Mouse (Mus musculus) megakaryocyte, adult 5-6 weeks (primary cell): Measurements from ENCODE around the gene Heyl. TPM values are rescaled to one million over a fixed set of nuclear protein-coding genes. Genes with fewer than 3 reads are reported as not detected.
A peak's percentile ranks its signal among the peaks of the same experiment; 100 is the strongest.

Experiments
- ATAC-seq: 2 replicates; pipeline ENCODE4 v1.8.0; 2016; ENCODE audit warnings: mild to moderate bottlenecking, inconsistent platforms; ENCODE audit not compliant: poor library complexity, severe bottlenecking
- total RNA-seq, 2 experiments: library from RNA; stranded (forward) in 1 of 2; stranded (reverse) in 1 of 2; fragments of 153-499, 151-499 nt in 1 of 2; fragments of 221-1000, 200-1000 nt in 1 of 2; gene quantifications; 2 replicates each; pipeline versions ENCODE4 v1.2.3 to v1.2.4; 2015 to 2017

Gene Heyl
- total RNA-seq (2015) (not detected in 2 replicates), total RNA-seq (2017) (not detected in 2 replicates)

GRCm38 (mm10) chr4:123233492-123234084 is at the start of gene Heyl:
TSS of gene Heyl (plus strand) at chr4:123233556.
- no peak for ATAC-seq

- no peak for ATAC-seq
Measured at GRCm38 (mm10) chr4:123184816-123185215, 48.5 kb upstream of the Heyl start.

- no peak for ATAC-seq
Measured at GRCm38 (mm10) chr4:123192336-123192735, 41.0 kb upstream of the Heyl start.

DNA sequence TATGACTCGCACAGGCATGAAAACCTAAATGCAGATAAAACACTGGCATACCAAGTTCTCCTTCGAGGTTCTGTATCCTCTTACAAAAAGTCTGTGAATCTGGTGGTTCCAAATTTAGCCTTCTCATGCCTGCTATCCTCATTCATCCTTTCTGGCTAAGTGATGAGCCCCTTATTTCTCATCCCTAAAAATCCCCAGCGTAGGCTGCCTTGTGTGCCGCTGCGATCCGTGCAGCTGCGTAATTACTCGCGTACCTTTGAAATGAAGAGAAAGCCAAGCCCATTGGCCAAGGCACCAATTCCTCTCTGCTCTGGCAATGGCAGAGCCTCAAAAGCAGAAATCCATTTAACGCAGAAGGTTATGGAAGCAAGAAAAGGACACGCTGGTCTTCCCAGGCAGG is 39.6 kb upstream of the Heyl start:
- ATAC-seq, result no peak

GRCm38 (mm10) chr4:123196695-123197094 is 36.7 kb upstream of the Heyl start:
- no peak for ATAC-seq

GRCm38 (mm10) chr4:123200771-123201185 is 32.6 kb upstream of the Heyl start:
- ATAC-seq, result peak; percentile 59

DNA sequence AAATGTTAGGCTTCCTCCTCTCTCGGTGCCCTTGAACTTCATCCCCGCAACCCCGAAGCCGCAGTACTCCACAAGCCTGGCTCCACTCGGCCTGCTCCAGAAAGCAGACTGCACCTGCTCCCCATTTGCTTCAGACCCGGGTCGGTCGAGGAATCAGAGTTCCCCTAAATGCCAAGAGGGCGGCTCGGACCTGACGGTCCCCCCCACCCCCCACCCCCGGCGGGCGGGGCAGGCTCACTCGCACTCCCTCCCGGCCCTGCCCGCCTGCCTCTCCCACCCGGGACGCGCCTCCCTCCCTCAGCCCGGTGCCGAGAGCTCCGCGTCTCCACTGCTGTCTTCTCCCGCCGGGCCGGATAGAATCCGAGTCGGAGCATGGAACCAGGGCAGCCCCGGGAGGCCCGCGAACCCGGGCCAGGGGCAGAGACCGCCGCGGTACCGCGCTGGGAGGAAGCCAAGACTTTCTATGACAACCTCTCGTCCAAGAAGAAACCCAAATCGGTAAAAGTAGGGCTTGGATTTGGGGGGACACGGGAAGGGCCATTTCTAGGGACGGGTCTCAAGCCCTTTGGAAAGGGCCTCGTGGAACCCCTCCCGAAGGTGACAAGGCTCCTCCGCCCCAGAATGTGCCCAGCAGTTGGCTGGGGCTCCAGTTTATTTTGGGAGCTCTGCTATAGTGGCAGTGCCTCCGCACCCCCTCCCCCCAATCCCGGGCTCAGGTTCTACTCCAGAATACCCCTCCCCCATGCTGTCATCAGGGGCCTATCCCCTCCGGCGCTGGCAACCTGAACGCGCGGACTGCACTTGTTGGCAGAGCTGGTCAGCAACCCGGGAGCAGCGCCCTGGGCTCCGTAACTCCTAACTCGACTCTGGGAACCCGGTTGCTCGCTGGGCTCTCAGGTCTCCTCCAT is 31.9 kb upstream of the Heyl start, which contains the start of gene Nt5c1a:
Gene Nt5c1a, plus strand, starts transcription at position 319 of the 908 bp plus-strand sequence.
- no peak for ATAC-seq

DNA sequence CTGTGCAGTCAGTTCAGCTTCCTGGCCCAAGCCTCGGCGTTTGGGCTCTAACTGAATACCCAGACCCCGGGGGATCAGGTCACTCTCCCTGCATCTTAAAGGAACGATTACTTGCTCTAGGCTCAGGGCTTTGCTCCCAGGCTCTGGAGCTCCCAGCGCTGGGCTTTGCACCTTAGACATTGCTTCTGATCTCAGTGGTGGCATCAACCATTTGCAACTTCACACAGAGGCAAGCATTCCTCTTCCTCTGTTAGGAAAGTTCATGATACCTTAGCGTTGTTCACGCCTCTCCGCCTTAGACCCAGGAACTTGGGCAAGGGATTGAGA is 31.3 kb upstream of the Heyl start:
- ATAC-seq, result no peak

- peak; percentile 74 for ATAC-seq
Measured at GRCm38 (mm10) chr4:123207337-123207736, 26.0 kb upstream of the Heyl start.

DNA sequence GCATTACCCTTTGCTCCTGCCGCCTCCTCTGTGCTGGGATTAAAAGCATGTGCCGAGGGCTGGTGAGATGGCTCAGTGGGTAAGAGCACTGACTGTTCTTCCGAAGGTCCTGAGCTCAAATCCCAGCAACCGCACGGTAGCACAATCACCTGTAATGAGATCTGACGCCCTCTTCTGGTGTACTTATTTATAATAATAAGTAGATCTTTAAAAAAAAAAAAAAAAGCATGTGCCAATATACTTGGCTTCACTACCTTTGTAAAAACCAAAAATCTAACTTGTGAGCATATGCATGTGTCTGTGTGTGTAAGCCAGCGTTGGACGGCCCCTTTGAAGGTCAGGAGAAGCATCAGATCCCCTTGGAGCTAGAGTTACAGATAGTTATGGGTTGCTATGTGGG is 22.4 kb upstream of the Heyl start:
- no peak for ATAC-seq

DNA sequence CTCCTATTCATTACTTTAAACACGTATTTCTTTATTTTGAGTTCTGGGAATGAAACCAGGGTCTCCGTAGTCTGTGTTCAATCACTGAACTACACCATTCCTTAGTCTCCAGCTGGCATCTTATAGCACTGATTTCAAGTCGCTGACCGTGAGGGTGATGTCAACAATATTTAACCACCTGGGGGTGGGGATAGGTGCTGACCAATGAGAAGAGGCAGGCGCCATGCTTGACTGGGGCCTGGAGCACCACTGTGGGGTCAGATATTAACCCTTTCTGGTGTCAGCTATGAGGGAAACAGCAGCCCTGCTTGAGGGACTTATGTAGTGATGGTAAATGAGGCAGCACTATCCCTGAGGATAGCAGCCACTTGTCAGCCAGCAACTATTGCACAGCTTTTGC is 21.9 kb upstream of the Heyl start:
- ATAC-seq, result no peak

DNA sequence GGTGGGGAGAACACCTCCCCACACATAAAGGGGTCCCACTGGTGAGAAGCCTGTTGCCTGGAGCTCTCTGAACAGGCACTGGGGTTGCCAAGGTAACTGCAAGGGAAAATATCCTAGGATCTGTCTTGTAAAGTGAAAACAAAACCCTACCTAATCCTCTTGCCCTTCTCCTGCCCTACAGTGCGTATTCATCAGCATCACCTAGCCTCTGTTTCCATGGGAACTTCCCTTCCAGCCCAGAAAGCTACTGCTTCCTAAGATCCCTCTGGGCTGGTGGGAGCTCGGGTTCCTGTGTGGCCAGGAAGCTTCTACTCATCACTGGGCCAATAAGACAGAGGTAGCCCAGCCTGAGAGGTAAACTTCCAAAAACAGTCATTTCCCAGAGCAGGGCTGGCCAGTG is 21.0 kb upstream of the Heyl start:
- no peak for ATAC-seq

GRCm38 (mm10) chr4:123213975-123214374 is 19.4 kb upstream of the Heyl start:
- ATAC-seq, result no peak

- no peak for ATAC-seq
Measured at GRCm38 (mm10) chr4:123215367-123215766, 18.0 kb upstream of the Heyl start.

DNA sequence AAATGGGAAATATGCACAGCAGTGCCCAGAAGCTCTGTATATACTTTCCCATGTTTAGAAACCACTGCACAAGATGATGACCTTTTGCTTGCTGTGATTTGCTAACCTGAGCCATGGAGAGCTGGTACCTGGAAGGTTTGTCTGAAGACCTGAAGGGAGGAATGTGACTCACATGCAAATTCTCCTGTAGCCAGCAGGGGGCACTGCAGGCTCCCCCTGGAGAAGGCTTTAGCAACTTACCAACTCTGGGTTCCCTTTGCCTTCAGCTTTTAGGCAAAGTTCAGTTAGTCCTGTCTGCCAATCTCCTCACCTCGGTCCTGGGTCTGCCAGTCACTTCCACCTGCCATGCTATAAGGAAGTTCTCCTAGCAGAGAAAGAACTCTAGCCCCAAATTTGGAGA is 16.6 kb upstream of the Heyl start:
- peak; percentile 62; the same call in 1 of the 2 replicates for ATAC-seq

GRCm38 (mm10) chr4:123219720-123220357 is 13.5 kb upstream of the Heyl start:
- ATAC-seq, result peak; percentile 74

- ATAC-seq, result no peak
Measured at GRCm38 (mm10) chr4:123220637-123221036, 12.7 kb upstream of the Heyl start.

- 0 out of 2 replicates have a peak, but pooled peaks have one; percentile 33 for ATAC-seq
Measured at GRCm38 (mm10) chr4:123223309-123223708, 10.0 kb upstream of the Heyl start.

DNA sequence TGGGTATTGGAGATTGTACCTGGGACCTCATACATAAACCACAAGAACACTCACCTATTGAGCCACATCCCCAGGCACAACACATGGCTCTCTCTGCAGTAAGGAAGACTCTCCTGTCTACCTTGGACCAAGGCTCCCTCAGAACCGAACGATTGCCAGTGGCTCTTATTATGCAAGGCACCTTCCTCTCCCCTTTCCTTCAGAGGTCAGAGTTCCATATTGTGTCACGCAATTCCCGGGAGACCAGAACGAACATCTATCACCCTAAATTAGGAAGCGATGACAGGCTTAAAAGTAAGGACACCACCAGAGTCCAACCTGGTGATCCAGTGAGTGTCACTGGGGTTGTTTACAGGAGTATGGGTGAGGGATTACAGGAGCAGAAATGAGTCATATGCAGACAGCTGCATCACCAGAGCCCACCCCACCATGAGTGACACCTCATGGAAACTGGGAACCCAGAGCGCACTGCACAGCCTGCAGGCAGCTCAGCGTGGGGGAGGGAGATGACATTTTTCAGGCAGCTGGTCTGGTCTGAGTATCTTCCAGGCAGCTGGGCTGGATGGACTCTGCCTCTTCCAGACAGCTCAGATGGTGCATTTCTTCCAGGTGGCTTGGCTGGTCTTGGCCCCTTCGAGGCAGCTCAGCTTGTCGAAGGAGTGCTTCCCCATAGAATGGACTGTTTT is 7.5 kb upstream of the Heyl start:
- ATAC-seq, result no peak

GRCm38 (mm10) chr4:123227707-123228106 is 5.6 kb upstream of the Heyl start:
- no peak for ATAC-seq

- ATAC-seq, result no peak
Measured at GRCm38 (mm10) chr4:123228270-123228669, 5.1 kb upstream of the Heyl start.
